Comparison of ENCODE assay signal across 9 mouse cellular contexts in the genomic region with DNA sequence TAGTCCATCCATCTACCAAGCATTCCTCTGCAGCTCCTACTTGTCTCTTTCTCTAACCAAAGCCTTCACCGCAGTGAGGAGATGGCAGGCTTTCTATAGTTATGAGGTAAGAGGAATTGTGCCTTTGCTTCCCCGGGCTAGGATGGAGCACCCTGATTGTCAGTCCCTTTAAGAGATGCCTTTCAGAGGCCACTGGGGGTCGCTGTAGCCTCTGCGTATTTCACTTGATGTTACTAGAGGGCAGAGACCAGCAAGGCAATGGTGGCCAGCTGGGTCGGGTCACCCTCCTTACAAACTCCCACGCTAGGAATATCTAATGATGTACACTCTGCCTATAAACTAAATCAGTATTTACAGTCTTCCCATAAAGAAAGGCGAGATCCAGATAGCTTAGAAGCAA. TPM values are rescaled to one million over a fixed set of nuclear protein-coding genes. Genes with fewer than 3 reads are reported as not detected.
DNase-seq lines count a peak whose midpoint lies in the region; ATAC-seq lines count a peak whose summit lies in the region.
"Had no signal": no experiment of that assay in that cellular context is flagged by ENCODE, and none has a peak within 500 bp of the region (broad histone marks: within the 10 kb centered on the region; RNA-seq: fewer than 3 reads in every experiment).

No protein-coding gene starts in this region.

- H3K9me3 ChIP-seq in forebrain, embryonic 14.5 days (replicated peaks; ENCODE audit: control insufficient read depth, low read length), result no peaks in the 10 kb centered on the region

- no peaks in the 10 kb centered on the region for H3K36me3 ChIP-seq in forebrain, embryonic 14.5 days (ENCODE audit: control insufficient read depth, insufficient read depth, low read length)

- DNase-seq in cerebellum, postnatal 14 days, result peak; percentile 34 to 65
- DNase-seq in cerebellum, adult 18-20 months, result no peak
- peak; percentile 40 for DNase-seq in right cerebral cortex, postnatal 4 days
- no peak for DNase-seq in right cerebral cortex, postnatal 36 days (ENCODE audit: low spot score in 2 of 2)
- peak; percentile 31 for DNase-seq in forebrain, embryonic 14.5 days (ENCODE audit: low spot score)
- DNase-seq in lung, adult 18-20 months, result peak; percentile 46 to 64
- DNase-seq in thymus, postnatal 0 days (ENCODE audit: low spot score), result peak; percentile 70
- no peak for DNase-seq in frontal cortex, postnatal 10 days (ENCODE audit: low spot score in 2 of 2)

- no peak overlapping the region for H3K4me3 ChIP-seq in forebrain, embryonic 14.5 days (ENCODE audit: low read depth, low read length)

- no peaks in the 10 kb centered on the region for H3K27me3 ChIP-seq in forebrain, embryonic 14.5 days (replicated peaks; ENCODE audit: control insufficient read depth, insufficient read depth, low read length)

- no peak for ATAC-seq in forebrain, embryonic 14.5 days

- no peak overlapping the region for H3K4me2 ChIP-seq in forebrain, embryonic 14.5 days (ENCODE audit: low read length)

- 61% methylated on average over 7 of the region's 7 CpGs for WGBS in forebrain, embryonic 14.5 days

- H3K9ac ChIP-seq in forebrain, embryonic 14.5 days (ENCODE audit: low read length), result no peak overlapping the region

- no peak overlapping the region for H3K27ac ChIP-seq in forebrain, embryonic 14.5 days (ENCODE audit: low read depth, low read length)
- H3K27ac ChIP-seq: macrophage had no signal

- H3K4me1 ChIP-seq in forebrain, embryonic 14.5 days (ENCODE audit: control insufficient read depth, insufficient read depth, low read length), result no peaks in the 10 kb centered on the region

RNA-seq across cellular contexts. Expression of gene Mlip, which starts 54.1 kb away (rescaled TPM):
- polyA plus RNA-seq in forebrain, embryonic 14.5 days (2014; fragmentation: Nextera tagmentation; extraction: Ambion mirVana), result 1.3 and 2.0 TPM in 2 replicates
- polyA plus RNA-seq in thymus, postnatal 0 days (2015; fragmentation: Nextera tagmentation; extraction: Ambion mirVana), result 0.14 TPM in 1 of 2 replicates, not detected in the other
- polyA plus RNA-seq: macrophage had no signal

Comparison
In these comparisons a context has a peak if more than half of its experiments do, and no peak if none do; other contexts are left out.
1. DNase-seq: peak in cerebellum, postnatal 14 days (2 of 2), right cerebral cortex, postnatal 4 days (single experiment), forebrain, embryonic 14.5 days (single experiment), lung, adult 18-20 months (2 of 2) and thymus, postnatal 0 days (single experiment); none in cerebellum, adult 18-20 months (0 of 2), right cerebral cortex, postnatal 36 days (0 of 2) and frontal cortex, postnatal 10 days (0 of 2).